Mouse (Mus musculus) cerebellum, adult 2 months (tissue): ENCODE measurements around the gene Hus1. TPM values are rescaled to one million over a fixed set of nuclear protein-coding genes. Genes with fewer than 3 reads are reported as not detected.
A peak's percentile ranks its signal among the peaks of the same experiment; 100 is the strongest.

Experiments used
- DNase-seq, 2 experiments: peaks; one replicate each; pipeline ENCODE4 v3.0.0; 2021
- H3K27ac ChIP-seq: fragments of 200-500 bp; 2 replicates; pipeline ENCODE4 v1.5.1; 2012; ENCODE audit warnings: low read length, control low read depth, inconsistent platforms; ENCODE audit not compliant: insufficient read depth
- H3K27me3 ChIP-seq: fragments of 200-500 bp; 2 replicates; pipeline ENCODE4 v1.6.1; 2012; ENCODE audit warnings: inconsistent platforms, mild to moderate bottlenecking, low read length, moderate library complexity; ENCODE audit not compliant: control insufficient read depth, insufficient read depth
- H3K4me1 ChIP-seq: fragments of 200-500 bp; 2 replicates; pipeline ENCODE4 v1.6.1; 2011; ENCODE audit warnings: low read length; ENCODE audit not compliant: control insufficient read depth, insufficient read depth
- H3K4me3 ChIP-seq: fragments of 200-500 bp; replicated peaks from 2 replicates; pipeline ENCODE3; 2011; ENCODE audit warnings: mild to moderate bottlenecking, low read depth, low read length, control low read depth; ENCODE audit not compliant: insufficient read depth
- CTCF ChIP-seq: fragments of 200-500 bp; IDR thresholded peaks from 2 replicates; pipeline ENCODE4 v1.5.1; 2011; ENCODE audit warnings: low read depth, mild to moderate bottlenecking, control low read depth, low read length, moderate library complexity, borderline replicate concordance; ENCODE audit not compliant: insufficient read depth
- POLR2A ChIP-seq: fragments of 200-500 bp; IDR thresholded peaks from 2 replicates; pipeline ENCODE4 v1.6.1; 2011; ENCODE audit warnings: low read length, control low read depth, borderline replicate concordance; ENCODE audit not compliant: insufficient read depth
- WGBS: fragments of 180-500 bp; shearing (Covaris S2); methylation state at CpG from one replicate; pipeline ENCODE4 v1.1.7; 2018; 5-methylcytosine and 5-hydroxymethylcytosine counted together
- polyA plus RNA-seq: library from polyadenylated mRNA; depleted of rRNA; stranded (reverse); fragments of >200 nt; gene quantifications from 2 replicates; pipeline ENCODE4 v1.2.3, GENCODE M21; 2012

Hus1 gene
- polyA plus RNA-seq, 1 experiment: 13.5 TPM

DNA sequence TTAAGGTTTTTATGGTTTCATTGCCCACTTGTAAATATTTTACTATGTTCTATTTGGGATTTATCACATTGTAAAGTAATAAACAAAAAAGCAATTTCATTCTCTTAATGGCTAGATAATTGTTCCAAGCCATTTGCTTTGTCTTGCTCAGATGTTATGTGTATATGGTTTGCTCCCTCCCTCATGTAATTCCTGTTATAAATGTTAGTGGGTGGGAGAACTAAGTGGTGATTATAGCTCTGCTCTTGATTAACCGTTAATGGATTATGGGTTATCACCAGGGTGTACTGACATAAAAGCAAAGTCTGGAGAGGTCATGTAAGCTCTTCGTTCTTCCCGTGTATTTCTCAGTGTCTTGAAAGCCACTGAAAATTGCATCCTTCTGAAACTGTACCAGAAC lies 3.7 kb upstream of the Hus1 start:
- DNase-seq: no peak
- no peak overlapping the region for H3K27ac ChIP-seq
- TF ChIP-seq POLR2A: no peak
- no peak for TF ChIP-seq CTCF
- H3K4me1 ChIP-seq: no peaks in the 10 kb centered on the region
- H3K4me3 ChIP-seq: no peak overlapping the region
- no peaks in the 10 kb centered on the region for H3K27me3 ChIP-seq
- 95% methylated on average over 3 of the region's 3 CpGs for WGBS

DNA sequence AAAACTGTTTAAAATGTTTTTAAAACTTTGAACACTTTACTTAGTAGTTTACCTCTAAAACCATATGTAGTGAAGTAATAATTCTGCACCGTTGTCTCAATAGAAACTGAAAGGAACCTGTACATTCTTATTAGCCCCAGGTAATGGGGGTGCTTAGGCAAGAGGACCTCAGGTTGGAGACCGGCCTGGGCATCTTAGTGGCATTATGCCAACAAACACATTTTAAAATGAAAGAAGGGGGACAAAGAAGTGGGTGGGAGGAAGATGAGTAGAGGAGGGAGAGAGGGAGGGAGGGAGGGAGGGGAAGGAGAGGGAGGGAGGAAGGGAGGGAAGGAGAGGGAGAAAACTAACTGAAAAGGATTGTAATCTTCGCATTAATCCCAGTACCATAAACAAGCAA lies 357 bp upstream of the Hus1 start:
- no peak overlapping the region for H3K27ac ChIP-seq
- no peaks in the 10 kb centered on the region for H3K27me3 ChIP-seq
- H3K4me1 ChIP-seq: no peaks in the 10 kb centered on the region
- peak overlapping the region; percentile 72 for H3K4me3 ChIP-seq
- WGBS: 8% methylated on average over 3 of the region's 3 CpGs
- TF ChIP-seq POLR2A (no peak), CTCF (no peak)
- DNase-seq: no peak

DNA sequence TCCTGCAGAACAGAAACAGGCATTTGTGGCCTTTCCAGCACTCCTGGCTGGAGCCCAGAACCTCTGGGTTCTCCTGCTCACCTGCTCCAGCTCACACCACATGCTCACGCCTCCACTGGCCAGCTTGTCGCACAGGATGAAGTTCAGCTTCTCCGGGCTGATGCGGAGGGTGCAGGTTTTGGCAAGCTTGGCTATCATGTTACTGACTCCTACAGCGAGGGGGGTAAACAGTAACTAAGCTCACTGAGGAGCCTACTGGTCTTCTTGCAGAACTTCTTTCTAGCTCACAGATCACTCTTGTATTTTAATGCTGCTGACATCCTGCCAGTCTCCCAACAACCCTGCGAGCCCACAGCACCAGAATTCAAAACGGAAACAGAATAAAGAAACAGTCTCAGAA lies 575 bp downstream of the Hus1 start:
- Histone ChIP-seq H3K4me1 (no peaks in the 10 kb centered on the region), H3K27me3 (no peaks in the 10 kb centered on the region), H3K4me3 (peak overlapping the region; percentile 72), H3K27ac (peak overlapping the region; percentile 26; the same call in 1 of the 2 replicates)
- WGBS: under 1% methylated on average over 7 of the region's 7 CpGs
- no peak for TF ChIP-seq CTCF
- no peak for TF ChIP-seq POLR2A
- no peak for DNase-seq

DNA sequence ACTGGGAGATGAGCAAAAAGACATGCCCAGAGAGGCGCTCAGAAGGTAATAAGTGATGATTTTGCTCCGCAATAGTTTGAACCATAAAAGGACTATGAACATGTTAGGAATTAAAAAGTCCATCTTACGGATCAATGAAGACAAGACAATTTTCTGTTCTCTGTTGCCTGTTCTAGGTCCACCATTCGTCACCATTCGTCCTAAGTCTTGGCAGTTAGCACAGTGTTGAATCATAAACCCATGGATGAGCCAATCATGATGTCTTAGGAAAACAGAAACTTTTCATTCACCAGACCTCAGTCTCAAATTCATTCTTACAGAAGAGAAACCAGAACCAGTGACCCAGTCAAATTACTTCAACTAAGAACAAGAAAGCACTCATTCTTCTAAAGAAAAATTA lies 2.2 kb downstream of the Hus1 start:
- Histone ChIP-seq H3K4me3 (no peak overlapping the region), H3K4me1 (no peaks in the 10 kb centered on the region), H3K27ac (no peak overlapping the region), H3K27me3 (no peaks in the 10 kb centered on the region)
- WGBS: 96% methylated on average over 5 of the region's 5 CpGs
- DNase-seq: no peak
- TF ChIP-seq POLR2A: no peak
- TF ChIP-seq CTCF: no peak

DNA sequence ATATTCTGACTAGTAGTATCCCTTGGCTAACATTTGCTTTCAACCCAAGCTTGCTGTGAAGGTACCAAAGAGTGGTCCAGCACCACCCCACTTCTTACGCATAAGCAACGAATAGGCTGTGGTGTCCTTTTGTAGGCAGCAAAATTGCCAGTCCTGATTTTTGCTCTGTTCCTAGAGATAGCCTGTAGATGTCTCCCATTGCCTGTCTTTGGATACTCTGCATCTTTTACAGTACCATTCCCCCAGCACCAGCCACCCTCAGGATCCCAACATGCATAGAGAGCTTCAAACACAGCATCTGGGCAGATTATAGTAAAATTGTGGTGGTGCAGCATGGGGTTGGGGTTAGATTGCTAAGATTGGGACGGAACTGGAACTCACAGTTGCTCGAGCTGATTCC lies 22.9 kb downstream of the Hus1 start:
- Histone ChIP-seq H3K27me3 (no peaks in the 10 kb centered on the region), H3K4me3 (no peak overlapping the region), H3K27ac (no peak overlapping the region), H3K4me1 (no peaks in the 10 kb centered on the region)
- 78% methylated on average over 4 of the region's 4 CpGs for WGBS
- no peak for DNase-seq
- TF ChIP-seq POLR2A (no peak), CTCF (no peak)

DNA sequence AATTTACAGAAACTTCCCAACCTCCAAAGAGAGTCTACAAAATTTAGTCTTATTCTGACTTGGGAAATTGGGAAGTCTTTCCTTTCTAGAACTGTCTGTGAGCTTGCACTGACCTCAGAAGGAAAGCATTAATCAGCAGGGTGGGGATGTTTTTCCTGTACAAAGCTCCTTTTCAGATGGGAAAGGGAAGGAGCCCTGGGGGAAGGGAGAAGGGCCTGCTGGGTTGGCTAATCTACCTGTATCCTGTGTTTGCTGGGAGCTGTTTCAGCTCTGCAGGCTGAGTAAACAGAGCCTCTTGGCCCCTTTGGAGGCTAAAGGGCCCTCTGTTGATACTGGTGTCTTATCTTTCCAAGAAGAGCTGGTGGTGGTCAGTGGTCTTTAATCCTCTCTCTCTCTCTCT lies 24.9 kb downstream of the Hus1 start:
- Histone ChIP-seq H3K27me3 (no peaks in the 10 kb centered on the region), H3K4me3 (no peak overlapping the region), H3K4me1 (no peaks in the 10 kb centered on the region), H3K27ac (no peak overlapping the region)
- no peak for TF ChIP-seq POLR2A
- TF ChIP-seq CTCF: no peak
- no peak for DNase-seq

DNA sequence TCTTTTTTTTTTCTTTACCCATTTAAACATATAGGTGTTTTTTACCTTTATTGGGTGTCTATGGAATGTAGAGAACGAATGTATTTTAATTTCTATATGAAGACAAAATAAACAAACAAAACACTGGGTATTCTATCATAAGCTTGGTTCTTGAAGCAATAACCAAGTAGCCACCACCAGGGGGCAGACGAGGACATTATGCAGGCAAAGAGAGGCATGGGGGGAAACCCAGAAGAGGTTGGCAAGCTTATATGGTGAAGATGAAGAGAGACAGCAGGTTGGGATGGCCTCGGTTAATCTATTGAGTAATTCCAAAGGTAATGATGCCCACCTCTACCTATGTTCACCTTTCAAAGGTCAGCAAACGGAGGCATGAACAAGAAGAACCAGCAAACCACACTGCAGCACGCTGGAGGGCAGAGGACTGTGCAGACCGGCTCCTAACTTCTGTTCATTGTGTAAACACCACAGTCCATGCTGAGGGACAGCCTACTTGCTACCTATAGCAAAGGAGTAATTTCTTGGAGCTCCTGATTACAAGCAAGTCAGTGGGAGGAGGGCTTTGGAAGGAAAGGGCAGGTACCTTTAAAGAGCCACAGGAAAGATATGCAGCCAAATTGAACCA lies 27.6 kb downstream of the Hus1 start:
- peak; percentile 49 to 66 for DNase-seq
- Histone ChIP-seq H3K4me1 (peaks cover 2% of the 10 kb centered on the region; the same call in 1 of the 2 replicates), H3K27me3 (no peaks in the 10 kb centered on the region), H3K27ac (no peak overlapping the region), H3K4me3 (no peak overlapping the region)
- TF ChIP-seq POLR2A (no peak), CTCF (peak; percentile 66; the same call in 1 of the 2 replicates)
- WGBS: 39% methylated on average over 6 of the region's 6 CpGs

DNA sequence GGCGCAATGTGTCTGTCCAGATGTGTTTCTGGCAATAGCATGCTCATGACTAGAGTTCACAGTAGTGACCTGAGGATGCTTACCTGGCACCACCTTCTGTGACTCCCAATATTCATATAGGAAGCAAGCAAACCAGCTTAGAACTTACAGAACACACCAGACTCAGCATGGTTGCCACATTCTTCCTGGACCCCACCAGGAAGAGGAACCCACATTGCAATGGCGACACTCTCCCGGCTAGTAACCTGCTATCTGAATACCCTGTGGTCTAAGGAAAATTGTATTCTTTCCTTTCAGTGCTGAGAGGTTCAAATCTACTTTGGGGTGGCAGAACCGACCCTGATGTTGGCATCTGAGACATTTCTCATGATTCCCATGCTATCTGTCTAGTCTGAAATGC lies 32.8 kb downstream of the Hus1 start:
- no peak for DNase-seq
- Histone ChIP-seq H3K4me1 (peaks cover 2% of the 10 kb centered on the region; the same call in 1 of the 2 replicates), H3K27ac (no peak overlapping the region), H3K4me3 (no peak overlapping the region), H3K27me3 (no peaks in the 10 kb centered on the region)
- WGBS: 91% methylated on average over 4 of the region's 4 CpGs
- no peak for TF ChIP-seq CTCF
- TF ChIP-seq POLR2A: no peak

DNA sequence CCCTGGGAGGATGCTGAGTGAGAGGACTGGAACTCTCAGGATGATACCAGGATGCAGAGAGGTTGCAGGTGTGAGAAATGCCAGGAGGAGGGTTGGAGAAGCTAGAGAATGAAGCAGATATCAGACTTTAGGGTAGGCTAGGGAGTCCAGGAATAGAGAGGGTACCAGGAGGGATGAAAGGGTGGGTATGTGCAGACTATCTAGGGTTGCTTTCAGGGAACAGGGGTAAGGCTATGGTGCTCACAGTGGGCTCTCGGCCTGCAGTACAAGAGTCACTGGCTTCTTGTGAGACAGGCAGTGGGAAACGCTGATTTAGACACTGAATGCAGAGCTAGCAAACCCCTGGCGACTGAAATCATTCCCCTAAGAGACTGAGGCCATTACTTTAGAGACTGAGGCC lies 37.8 kb downstream of the Hus1 start, which contains the start of gene Pkd1l1:
Gene Pkd1l1, minus strand, starts transcription at position 101 of the 400 bp plus-strand sequence.
- Histone ChIP-seq H3K4me3 (no peak within 1 kb of the TSS), H3K27me3 (no peaks in the 10 kb centered on the region), H3K4me1 (no peaks in the 10 kb centered on the region; the same call in 1 of the 2 replicates), H3K27ac (no peak within 1 kb of the TSS)
- TF ChIP-seq POLR2A (no peak), CTCF (no peak)
- 57% methylated on average over 3 of the region's 3 CpGs for WGBS
- no peak for DNase-seq
